Comparison of ENCODE assay signal across 13 mouse cellular contexts in the genomic region with DNA sequence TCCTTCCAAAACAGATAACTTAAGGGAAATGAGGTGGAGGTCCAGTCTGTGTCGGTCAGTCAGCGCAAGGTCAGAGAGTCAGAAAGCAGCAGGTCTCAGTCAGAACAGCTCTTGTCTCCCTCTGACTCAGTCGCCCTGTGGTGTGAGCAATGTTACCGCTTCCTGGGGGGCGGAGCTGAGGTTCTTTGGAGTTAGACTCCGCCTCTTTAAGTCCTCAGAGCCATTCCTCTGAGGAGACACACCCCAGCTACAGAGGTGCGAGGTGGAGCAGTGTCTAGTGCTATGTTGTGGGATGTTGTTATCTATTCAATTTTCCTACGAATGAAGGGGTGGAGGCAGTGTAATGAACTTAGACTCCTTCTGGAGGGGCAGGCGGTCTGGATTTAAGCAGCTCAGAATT. TPM values are rescaled to one million over a fixed set of nuclear protein-coding genes. Genes with fewer than 3 reads are reported as not detected.
DNase-seq lines count a peak whose midpoint lies in the region; ATAC-seq lines count a peak whose summit lies in the region.
"Had no signal": no experiment of that assay in that cellular context is flagged by ENCODE, and none has a peak within 500 bp of the region (broad histone marks: within the 10 kb centered on the region; RNA-seq: fewer than 3 reads in every experiment).

No protein-coding gene starts in this region.

- ATAC-seq in megakaryocyte progenitor cell, adult 5-6 weeks (replicated peaks; ENCODE audit: poor library complexity): peak; percentile 41
- ATAC-seq: forebrain, embryonic 13.5 days had no signal

- peak; percentile 28 for DNase-seq in cerebellum, adult 9-11 months
- no peak for DNase-seq in cerebellum, postnatal 4 days (ENCODE audit: low spot score in 2 of 2)
- DNase-seq in thymus, postnatal 14 days: peak; percentile 4
- no peak for DNase-seq in thymus, postnatal 10 days (ENCODE audit: low spot score in 2 of 2)
- peak; percentile 82 for DNase-seq in ZHBTc4 (ENCODE audit: low read depth, low spot score)
- DNase-seq in yolk sac, embryonic 10.5 days (ENCODE audit: low spot score): no peak
- DNase-seq in left cerebral cortex, adult 18-20 months (ENCODE audit: low spot score in 2 of 2): no peak
- DNase-seq: cerebellum, postnatal 25 days; kidney, postnatal 4 days; midbrain, embryonic 14.5 days; right cerebral cortex, postnatal 14 days had no signal

RNA-seq across cellular contexts. Expression of a gene that starts 1.9 kb away (rescaled TPM):
- 0.07 TPM in 1 of 2 replicates, not detected in the other for total RNA-seq in megakaryocyte progenitor cell, adult 5-6 weeks (2015)
- not detected in 2 replicates for total RNA-seq in megakaryocyte progenitor cell, adult 5-6 weeks (2017)
- total RNA-seq in left cerebral cortex, adult 18-20 months (2021): 1 to 10 TPM; 5.9 to 6.8 TPM

RNA-seq across cellular contexts. Expression of a gene that starts 58.2 kb away (rescaled TPM):
- 19.8 and 22.0 TPM in 2 replicates for total RNA-seq in megakaryocyte progenitor cell, adult 5-6 weeks (2015)
- 22.8 and 26.3 TPM in 2 replicates for total RNA-seq in megakaryocyte progenitor cell, adult 5-6 weeks (2017)
- 10 to 100 TPM; 23.1 to 24.9 TPM for total RNA-seq in left cerebral cortex, adult 18-20 months (2021)

Comparison
In these comparisons a context has a peak if more than half of its experiments do, and no peak if none do; other contexts are left out.
1. DNase-seq: peak in cerebellum, adult 9-11 months (single experiment), thymus, postnatal 14 days (single experiment) and ZHBTc4 (single experiment); none in cerebellum, postnatal 4 days (0 of 2), thymus, postnatal 10 days (0 of 2), yolk sac, embryonic 10.5 days (single experiment) and left cerebral cortex, adult 18-20 months (0 of 2).
2. RNA of a gene that starts 1.9 kb away (total RNA-seq): 5.9 to 6.8 TPM in left cerebral cortex, adult 18-20 months; 0.07 TPM in megakaryocyte progenitor cell, adult 5-6 weeks; every median in the first group is over 4 times any median in the second.